Mouse (Mus musculus) cortical plate, adult 2 months (tissue): ENCODE results near the gene Ppib. TPM values are rescaled to one million over a fixed set of nuclear protein-coding genes. Genes with fewer than 3 reads are reported as not detected.
A peak's percentile ranks its signal among the peaks of the same experiment; 100 is the strongest.

Experiments
- H3K27ac ChIP-seq: fragments of 200-500 bp; 2 replicates; pipeline ENCODE4 v1.5.1; 2012; ENCODE audit warnings: low read length, control low read depth, inconsistent platforms; ENCODE audit not compliant: insufficient read depth
- H3K4me1 ChIP-seq: fragments of 200-500 bp; 2 replicates; pipeline ENCODE4 v1.6.1; 2011; ENCODE audit warnings: low read length; ENCODE audit not compliant: control insufficient read depth, insufficient read depth
- H3K4me3 ChIP-seq: fragments of 200-500 bp; 2 replicates; pipeline ENCODE4 v1.5.1; 2011; ENCODE audit warnings: mild to moderate bottlenecking, low read length, control low read depth; ENCODE audit not compliant: insufficient read depth
- CTCF ChIP-seq: fragments of 200-500 bp; IDR thresholded peaks from 2 replicates; pipeline ENCODE4 v1.5.1; 2011; ENCODE audit warnings: mild to moderate bottlenecking, control low read depth, low read length; ENCODE audit not compliant: insufficient read depth; ENCODE audit errors: extremely low read depth
- POLR2A ChIP-seq: fragments of 200-500 bp; IDR thresholded peaks from 2 replicates; pipeline ENCODE4 v1.6.1; 2011; ENCODE audit warnings: mild to moderate bottlenecking, low read length, control low read depth; ENCODE audit not compliant: insufficient read depth; ENCODE audit errors: extremely low read depth
- polyA plus RNA-seq: library from polyadenylated mRNA; depleted of rRNA; stranded (reverse); fragments of >200 nt; gene quantifications from 2 replicates; pipeline ENCODE4 v1.2.3, GENCODE M21; 2012; rRNA removed

Gene Ppib
- polyA plus RNA-seq, 1 experiment, result 243 TPM

DNA sequence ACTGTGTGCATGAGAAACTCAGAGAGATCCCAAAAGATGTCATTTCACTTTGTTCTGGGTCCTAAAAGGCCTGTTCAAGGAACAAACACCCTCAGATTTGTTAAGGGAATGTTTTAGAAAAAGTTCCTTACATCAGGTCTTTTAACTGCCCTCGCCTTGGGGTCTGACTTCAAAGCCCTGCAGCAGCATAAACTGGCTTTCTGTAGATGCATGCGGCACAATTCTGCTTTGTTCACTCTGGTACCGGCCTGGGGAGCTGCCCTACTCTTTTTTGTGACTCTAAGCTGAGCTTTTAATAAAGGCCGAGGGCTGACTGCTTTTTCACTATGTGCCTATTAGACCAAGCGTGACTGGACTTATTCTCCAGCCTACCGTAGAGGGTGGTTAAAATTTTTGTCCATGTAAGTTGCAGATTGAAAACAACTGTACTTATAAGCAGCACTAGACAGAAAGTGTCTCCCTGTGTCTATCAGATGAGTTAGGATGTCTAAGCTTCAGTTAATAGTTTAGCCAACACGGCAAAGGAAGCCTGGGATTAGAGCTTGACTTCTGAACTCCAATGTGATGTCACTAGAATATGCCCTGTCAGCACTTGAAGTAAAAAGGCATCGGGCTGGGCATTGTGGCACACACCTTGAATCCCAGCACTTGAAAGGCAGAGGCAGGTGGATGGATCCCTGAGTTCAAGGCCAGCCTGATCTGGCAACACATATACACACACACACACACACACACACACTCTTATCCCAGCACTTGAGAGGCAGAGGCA, 50.8 kb downstream of the Ppib start:
- H3K4me1 ChIP-seq, result 0 out of 2 replicates have a peak, but pooled peaks cover 2% of the 10 kb centered on the region
- H3K27ac ChIP-seq, result peak overlapping the region; percentile 53; the same call in 1 of the 2 replicates
- no peak overlapping the region for H3K4me3 ChIP-seq
- TF ChIP-seq CTCF, result no peak
- TF ChIP-seq POLR2A, result no peak

DNA sequence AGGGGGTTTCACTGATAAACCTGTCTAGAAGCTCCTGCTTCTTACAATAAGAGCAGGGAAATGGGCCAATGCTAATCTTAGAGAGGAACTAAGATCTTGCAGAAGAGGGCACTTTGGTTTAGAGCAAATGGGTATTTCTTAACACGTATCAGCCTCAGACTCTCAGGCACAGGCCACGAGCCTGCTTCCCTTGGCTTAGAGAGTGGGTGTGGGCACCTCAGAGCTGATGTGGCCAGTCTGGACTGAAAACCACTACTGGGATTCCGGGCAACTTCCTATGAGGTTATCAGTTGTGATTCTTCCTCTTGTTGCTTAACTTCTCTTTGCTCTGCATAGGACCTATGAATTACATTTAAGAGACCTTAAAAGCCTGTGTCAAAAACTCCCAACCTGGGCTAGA, 54.3 kb downstream of the Ppib start:
- peaks cover 3% of the 10 kb centered on the region for H3K4me1 ChIP-seq
- H3K27ac ChIP-seq, result no peak overlapping the region
- TF ChIP-seq CTCF, result no peak
- no peak for TF ChIP-seq POLR2A
- no peak overlapping the region for H3K4me3 ChIP-seq

Other genes starting within 250 kb of the Ppib start
- 14.1 and 16.0 TPM in 2 replicates for gene Zfp609, start 232.7 kb upstream of the Ppib start, polyA plus RNA-seq
- gene Pclaf, start 170.0 kb upstream of the Ppib start, polyA plus RNA-seq, result 0.59 and 1.1 TPM in 2 replicates
- 18.5 and 19.6 TPM in 2 replicates for gene Trip4, start 151.4 kb upstream of the Ppib start, polyA plus RNA-seq
- 20.6 and 22.4 TPM in 2 replicates for gene Csnk1g1, start 151.3 kb upstream of the Ppib start, polyA plus RNA-seq
- 7.2 and 7.3 TPM in 2 replicates for gene Snx22, start 9.5 kb downstream of the Ppib start, polyA plus RNA-seq
- gene Snx1, start 66.4 kb downstream of the Ppib start, polyA plus RNA-seq, result 90.1 and 93.9 TPM in 2 replicates
- 25.0 and 29.0 TPM in 2 replicates for gene Ciao2a, start 66.4 kb downstream of the Ppib start, polyA plus RNA-seq
- gene Dapk2, start 98.0 kb downstream of the Ppib start, polyA plus RNA-seq, result 4.2 and 6.8 TPM in 2 replicates